Mouse (Mus musculus) cerebellum, adult (tissue): Measurements from ENCODE around the gene Cers5.
"Not testable (repeated sequence)": the region's sequence is repeated elsewhere in the genome, so short reads cannot be mapped to it uniquely, and the experiment has no call there.

Source experiments
- ATAC-seq: cut with Nextera tagmentation; 2 replicates; pipeline ENCODE4 v1.9.2; 2017; ENCODE audit warnings: mild to moderate bottlenecking, moderate library complexity, mixed read lengths; ENCODE audit not compliant: insufficient number of reproducible peaks, low FRiP score, low TSS enrichment

Cers5 gene

GRCm38 (mm10) chr15:99772881-99772924 lies at the start of gene Cers5:
TSS of gene Cers5 (minus strand) at chr15:99772885.
- ATAC-seq, result not testable (repeated sequence)

GRCm38 (mm10) chr15:99819621-99820279 lies 47.1 kb upstream of the Cers5 start:
- no peak for ATAC-seq

- no peak for ATAC-seq
Observed at GRCm38 (mm10) chr15:99819109-99819440, 46.4 kb upstream of the Cers5 start.

GRCm38 (mm10) chr15:99818321-99819108 lies 45.8 kb upstream of the Cers5 start:
- ATAC-seq, result no peak

- ATAC-seq, result no peak
Observed at GRCm38 (mm10) chr15:99817343-99818235, 44.9 kb upstream of the Cers5 start.

- ATAC-seq, result no peak
Observed at GRCm38 (mm10) chr15:99815999-99816398, 43.3 kb upstream of the Cers5 start.

GRCm38 (mm10) chr15:99814554-99815260 lies 42.0 kb upstream of the Cers5 start:
- no peak for ATAC-seq

GRCm38 (mm10) chr15:99813639-99814038 lies 41.0 kb upstream of the Cers5 start:
- no peak for ATAC-seq

- ATAC-seq, result no peak
Observed at GRCm38 (mm10) chr15:99812097-99812496, 39.4 kb upstream of the Cers5 start.

GRCm38 (mm10) chr15:99807776-99808735 lies 35.4 kb upstream of the Cers5 start:
- no peak for ATAC-seq

GRCm38 (mm10) chr15:99806171-99806570 lies 33.5 kb upstream of the Cers5 start:
- no peak for ATAC-seq

- no peak for ATAC-seq
Observed at GRCm38 (mm10) chr15:99805673-99806072, 33.0 kb upstream of the Cers5 start.

- ATAC-seq, result no peak
Observed at GRCm38 (mm10) chr15:99803186-99803644, 30.5 kb upstream of the Cers5 start.

GRCm38 (mm10) chr15:99801885-99802572 lies 29.3 kb upstream of the Cers5 start:
- ATAC-seq, result peak; percentile 80; the same call in 1 of the 2 replicates

GRCm38 (mm10) chr15:99799706-99800105 lies 27.0 kb upstream of the Cers5 start:
- ATAC-seq, result no peak

GRCm38 (mm10) chr15:99797898-99798297 lies 25.2 kb upstream of the Cers5 start:
- no peak for ATAC-seq

GRCm38 (mm10) chr15:99796735-99797134 lies 24.1 kb upstream of the Cers5 start:
- no peak for ATAC-seq

- ATAC-seq, result no peak
Observed at GRCm38 (mm10) chr15:99796066-99796465, 23.4 kb upstream of the Cers5 start.

- no peak for ATAC-seq
Observed at GRCm38 (mm10) chr15:99792221-99792815, 19.6 kb upstream of the Cers5 start.
